Comparison of ENCODE assay signal across 8 mouse cellular contexts in the genomic region with DNA sequence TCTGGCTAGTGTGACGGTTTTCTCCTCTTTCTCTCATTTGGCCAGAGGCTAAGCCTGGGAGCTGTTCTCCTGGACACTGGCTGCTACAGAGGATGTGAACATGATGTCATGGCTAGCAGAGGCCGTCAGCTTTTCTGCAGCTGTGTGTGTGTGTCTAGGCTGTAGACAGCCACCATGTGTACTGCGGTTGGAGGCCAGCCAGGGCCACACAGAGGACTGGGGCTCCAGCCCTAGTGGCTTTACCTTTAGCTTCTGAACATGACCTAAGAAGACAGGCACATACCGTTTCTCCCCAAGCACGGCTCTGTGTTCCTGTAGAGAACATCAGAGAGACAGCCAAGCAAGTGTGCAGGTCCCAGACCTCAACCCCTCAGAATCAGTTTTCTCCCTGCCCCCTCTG.
DNase-seq lines count a peak whose midpoint lies in the region; ATAC-seq and TF ChIP-seq lines count a peak whose summit lies in the region.

No protein-coding gene starts in this region.

- H3K9me3 ChIP-seq in forebrain, postnatal 0 days (ENCODE audit: low read length), result no peaks in the 10 kb centered on the region
- H3K9me3 ChIP-seq in forebrain, embryonic 15.5 days, result no peaks in the 10 kb centered on the region
- H3K9me3 ChIP-seq in limb, embryonic 12.5 days, result no peaks in the 10 kb centered on the region
- no peaks in the 10 kb centered on the region for H3K9me3 ChIP-seq in midbrain, embryonic 15.5 days

- no peak overlapping the region for H3K27ac ChIP-seq in forebrain, postnatal 0 days (ENCODE audit: low read depth, low read length)
- H3K27ac ChIP-seq in forebrain, embryonic 15.5 days (replicated peaks), result no peak overlapping the region
- H3K27ac ChIP-seq in limb, embryonic 12.5 days, result peak overlapping the region; percentile 75
- H3K27ac ChIP-seq in midbrain, embryonic 15.5 days, result no peak overlapping the region

- no peak overlapping the region for H3K9ac ChIP-seq in forebrain, postnatal 0 days
- no peak overlapping the region for H3K9ac ChIP-seq in forebrain, embryonic 15.5 days (replicated peaks)
- no peak overlapping the region for H3K9ac ChIP-seq in limb, embryonic 12.5 days (replicated peaks)
- no peak overlapping the region for H3K9ac ChIP-seq in midbrain, embryonic 15.5 days

- no peak for TF ChIP-seq CTCF in forebrain, postnatal 0 days (IDR thresholded peaks at IDR 0.05; ENCODE audit: low read depth)

- no peaks in the 10 kb centered on the region for H3K36me3 ChIP-seq in forebrain, postnatal 0 days (ENCODE audit: insufficient read depth)
- H3K36me3 ChIP-seq in forebrain, embryonic 15.5 days, result no peaks in the 10 kb centered on the region
- H3K36me3 ChIP-seq in limb, embryonic 12.5 days, result peaks cover 22% of the 10 kb centered on the region
- H3K36me3 ChIP-seq in midbrain, embryonic 15.5 days (replicated peaks), result no peaks in the 10 kb centered on the region

- peak; percentile 34; the same call in 1 of the 2 replicates for ATAC-seq in forebrain, postnatal 0 days
- no peak for ATAC-seq in forebrain, embryonic 15.5 days (replicated peaks)
- peak; percentile 66; the same call in 1 of the 2 replicates for ATAC-seq in limb, embryonic 12.5 days (ENCODE audit: insufficient number of reproducible peaks, insufficient read depth, low FRiP score, low TSS enrichment, low read depth)
- ATAC-seq in midbrain, embryonic 15.5 days (replicated peaks), result no peak

- no peaks in the 10 kb centered on the region for H3K4me1 ChIP-seq in forebrain, postnatal 0 days (ENCODE audit: insufficient read depth)
- H3K4me1 ChIP-seq in forebrain, embryonic 15.5 days, result no peaks in the 10 kb centered on the region
- H3K4me1 ChIP-seq in limb, embryonic 12.5 days (replicated peaks), result peaks cover 10% of the 10 kb centered on the region
- no peaks in the 10 kb centered on the region for H3K4me1 ChIP-seq in midbrain, embryonic 15.5 days

- H3K4me3 ChIP-seq in forebrain, postnatal 0 days (ENCODE audit: low read depth, low read length), result no peak overlapping the region
- no peak overlapping the region for H3K4me3 ChIP-seq in forebrain, embryonic 15.5 days
- no peak overlapping the region for H3K4me3 ChIP-seq in limb, embryonic 12.5 days (replicated peaks)
- no peak overlapping the region for H3K4me3 ChIP-seq in midbrain, embryonic 15.5 days

- DNase-seq in forebrain, postnatal 0 days, result peak; percentile 8
- DNase-seq in MN1 (ENCODE audit: low spot score) (peak; percentile 38), liver (no peak)
- DNase-seq in gastrocnemius, postnatal 4 days (ENCODE audit: low spot score in 2 of 2), result peak; percentile 43 to 77
- no peak for DNase-seq in cerebellum, postnatal 4 days (ENCODE audit: low spot score in 2 of 2)

- no peak overlapping the region for H3K4me2 ChIP-seq in forebrain, postnatal 0 days (ENCODE audit: low read depth)
- H3K4me2 ChIP-seq in forebrain, embryonic 15.5 days (replicated peaks), result no peak overlapping the region
- H3K4me2 ChIP-seq in limb, embryonic 12.5 days, result no peak overlapping the region
- no peak overlapping the region for H3K4me2 ChIP-seq in midbrain, embryonic 15.5 days

- no peaks in the 10 kb centered on the region for H3K27me3 ChIP-seq in forebrain, postnatal 0 days (ENCODE audit: insufficient read depth, low read length)
- no peaks in the 10 kb centered on the region for H3K27me3 ChIP-seq in forebrain, embryonic 15.5 days
- H3K27me3 ChIP-seq in limb, embryonic 12.5 days, result no peaks in the 10 kb centered on the region
- no peaks in the 10 kb centered on the region for H3K27me3 ChIP-seq in midbrain, embryonic 15.5 days (replicated peaks)

- 41% methylated on average over 5 of the region's 5 CpGs for WGBS in forebrain, postnatal 0 days
- 55% methylated on average over 5 of the region's 5 CpGs for WGBS in forebrain, embryonic 15.5 days
- 40% methylated on average over 5 of the region's 5 CpGs for WGBS in limb, embryonic 12.5 days
- 64% methylated on average over 5 of the region's 5 CpGs for WGBS in midbrain, embryonic 15.5 days

Comparison
In these comparisons a context has a peak if more than half of its experiments do, and no peak if none do; other contexts are left out.
1. ATAC-seq: peak in forebrain, postnatal 0 days (single experiment) and limb, embryonic 12.5 days (single experiment); none in forebrain, embryonic 15.5 days (single experiment) and midbrain, embryonic 15.5 days (single experiment).
2. DNase-seq: peak in forebrain, postnatal 0 days (single experiment), MN1 (single experiment) and gastrocnemius, postnatal 4 days (2 of 2); none in liver (single experiment) and cerebellum, postnatal 4 days (0 of 2).